Mouse (Mus musculus): ENCODE measurements around the gene Fos. TPM values are rescaled to one million over a fixed set of nuclear protein-coding genes. Genes with fewer than 3 reads are reported as not detected.
"Not testable (repeated sequence)": the region's sequence is repeated elsewhere in the genome, so short reads cannot be mapped to it uniquely, and the experiment has no call there.

Fos gene
- polyA plus RNA-seq, 1 experiment from 2014 or later, result 3.8 TPM

DNA sequence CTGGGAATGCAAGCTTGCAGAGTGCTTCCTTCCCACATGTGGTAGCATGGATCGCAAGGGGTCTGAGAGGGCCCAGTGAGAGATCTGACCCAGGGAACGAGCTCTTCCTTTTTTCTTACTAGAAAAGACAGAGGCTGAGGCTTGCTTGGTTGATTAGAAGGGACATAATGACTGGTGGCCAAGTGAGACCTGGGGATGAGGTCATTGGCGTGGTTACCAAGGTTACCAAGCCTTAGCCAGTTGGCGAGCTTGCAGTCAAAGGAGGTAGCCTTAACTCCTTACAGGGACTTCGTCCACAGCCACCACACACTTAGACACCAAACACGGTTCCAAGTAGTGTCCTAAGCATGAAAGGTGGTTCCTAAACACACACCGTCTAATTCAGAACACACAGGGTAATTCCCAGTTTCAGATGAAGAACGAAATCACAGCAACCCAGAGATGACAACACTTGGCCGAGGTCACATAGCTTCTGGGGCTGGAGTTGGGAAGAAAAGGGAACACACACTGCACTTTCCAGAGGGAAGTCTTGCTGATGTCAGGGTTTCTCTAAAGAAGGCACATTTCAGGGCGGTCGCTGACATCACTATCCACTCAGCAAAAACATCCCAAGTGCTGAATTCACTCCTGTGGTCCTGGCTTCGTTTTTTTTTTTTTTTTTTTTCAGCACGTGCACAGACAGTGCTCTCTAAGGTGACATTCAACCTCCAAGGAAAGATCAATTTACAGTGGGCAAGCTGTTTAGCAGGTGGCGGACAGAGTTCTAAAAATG lies 49.9 kb downstream of the Fos start:
- Histone ChIP-seq H3K9ac (no peak overlapping the region), H3K4me2 (no peak overlapping the region), H3K4me1 (ENCODE audit: insufficient read depth) (0 out of 2 replicates have a peak, but pooled peaks cover 4% of the 10 kb centered on the region), H3K36me3 (ENCODE audit: insufficient read depth) (no peaks in the 10 kb centered on the region), H3K27ac (ENCODE audit: low read depth) (no peak overlapping the region), H3K4me3 (ENCODE audit: low read depth, low read length) (no peak overlapping the region), H3K27me3 (ENCODE audit: insufficient read depth, low read length) (no peaks in the 10 kb centered on the region), H3K9me3 (ENCODE audit: low read depth, low read length) (no peaks in the 10 kb centered on the region)
- TF ChIP-seq CTCF (IDR thresholded peaks at IDR 0.05; ENCODE audit: low read depth), result no peak
- 52% methylated on average over 14 of the region's 14 CpGs for WGBS
- no peak for ATAC-seq (ENCODE audit: insufficient read depth)
- no peak for DNase-seq

DNA sequence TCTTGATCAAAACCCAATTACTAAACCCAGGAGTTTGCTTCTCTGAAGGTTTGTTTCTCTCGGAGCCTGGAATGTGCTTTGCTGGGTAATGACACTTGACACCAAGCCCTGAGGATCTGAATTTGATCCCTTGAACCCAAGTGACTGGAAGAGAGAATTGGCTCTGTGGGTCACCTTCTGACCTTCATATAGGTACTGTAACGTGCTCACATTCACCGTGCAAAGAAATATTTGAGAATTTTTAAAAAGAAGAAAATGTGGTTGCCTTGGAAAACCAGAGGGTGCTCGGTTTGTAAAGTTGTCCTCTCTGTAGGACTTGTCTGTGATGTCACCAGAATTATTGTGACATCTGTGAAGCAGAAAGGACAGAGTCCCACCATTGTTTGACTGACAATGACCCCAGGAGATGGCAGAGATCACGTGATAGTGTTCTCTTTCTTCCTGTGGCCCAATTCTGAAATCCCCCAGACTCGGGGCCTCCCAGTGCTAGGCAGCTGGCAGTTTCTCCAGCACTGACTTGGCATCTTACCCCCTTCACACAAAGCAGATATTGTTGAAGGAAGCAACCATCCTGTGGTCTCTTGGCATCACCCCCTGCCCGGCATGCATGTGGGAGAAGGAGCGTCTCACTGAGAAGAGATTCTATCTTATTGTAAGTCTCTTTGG lies 50.6 kb downstream of the Fos start:
- ATAC-seq (ENCODE audit: insufficient read depth), result no peak
- DNase-seq, result no peak
- Histone ChIP-seq H3K27ac (ENCODE audit: low read depth) (no peak overlapping the region), H3K4me2 (no peak overlapping the region), H3K4me1 (ENCODE audit: insufficient read depth) (0 out of 2 replicates have a peak, but pooled peaks cover 4% of the 10 kb centered on the region), H3K36me3 (ENCODE audit: insufficient read depth) (no peaks in the 10 kb centered on the region), H3K9me3 (ENCODE audit: low read depth, low read length) (no peaks in the 10 kb centered on the region), H3K9ac (no peak overlapping the region), H3K27me3 (ENCODE audit: insufficient read depth, low read length) (no peaks in the 10 kb centered on the region), H3K4me3 (ENCODE audit: low read depth, low read length) (no peak overlapping the region)
- TF ChIP-seq CTCF (IDR thresholded peaks at IDR 0.05; ENCODE audit: low read depth), result no peak
- WGBS, result 49% methylated on average over 8 of the region's 8 CpGs

DNA sequence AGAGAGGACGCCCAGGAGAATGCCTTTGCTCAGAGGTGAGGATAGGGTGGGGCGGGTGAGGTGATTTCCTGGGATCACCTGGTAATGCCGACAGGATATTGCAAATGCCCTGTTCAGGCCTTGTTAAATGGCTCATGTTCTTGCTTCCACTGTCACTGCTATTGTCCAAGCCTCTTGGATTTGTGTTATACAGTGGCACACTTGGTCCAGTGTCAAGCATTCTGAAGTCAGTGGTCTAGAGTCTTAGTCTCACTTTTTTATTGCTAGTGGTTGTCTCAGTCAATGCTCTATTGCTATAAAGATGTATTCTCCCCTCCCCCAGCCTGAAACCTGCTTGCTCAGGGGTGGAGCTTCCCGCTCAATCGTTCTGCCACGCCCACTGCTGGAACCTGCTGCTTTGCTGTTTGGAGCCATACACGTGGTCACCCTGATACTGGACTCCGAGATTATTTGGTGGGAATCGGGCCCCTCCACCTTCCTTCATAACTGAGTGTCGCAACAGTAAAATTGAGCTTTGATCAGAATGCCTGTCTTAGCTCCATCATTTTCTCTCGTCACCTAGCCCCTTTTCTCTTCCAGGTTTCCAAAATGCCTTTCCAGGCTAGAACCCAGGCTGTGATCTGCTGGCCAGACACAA lies 51.3 kb downstream of the Fos start:
- not testable (repeated sequence) for H3K4me3 ChIP-seq (ENCODE audit: low read depth, low read length)
- WGBS, result 68% methylated on average over 11 of the region's 11 CpGs

More for the DNA sequence above, 51.3 kb downstream of the Fos start:
- ATAC-seq (ENCODE audit: insufficient read depth); H3K27me3 ChIP-seq (ENCODE audit: insufficient read depth, low read length); DNase-seq; H3K4me2 ChIP-seq; H3K27ac ChIP-seq (ENCODE audit: low read depth); H3K36me3 ChIP-seq (ENCODE audit: insufficient read depth); H3K4me1 ChIP-seq (ENCODE audit: insufficient read depth); H3K9ac ChIP-seq; H3K9me3 ChIP-seq (ENCODE audit: low read depth, low read length): not testable (repeated sequence)

Other genes starting within 250 kb of the Fos start
- gene Mlh3, start 203.3 kb upstream of the Fos start, polyA plus RNA-seq (2014; fragmentation: Nextera tagmentation; extraction: Ambion mirVana), result 8.8 and 10.2 TPM in 2 replicates
- 37.6 and 42.7 TPM in 2 replicates for gene Acyp1, start 185.5 kb upstream of the Fos start, polyA plus RNA-seq (2014; fragmentation: Nextera tagmentation; extraction: Ambion mirVana)
- 0.93 and 1.1 TPM in 2 replicates for gene Zc2hc1c, start 185.3 kb upstream of the Fos start, polyA plus RNA-seq (2014; fragmentation: Nextera tagmentation; extraction: Ambion mirVana)
- 17.2 and 18.2 TPM in 2 replicates for gene Nek9, start 134.5 kb upstream of the Fos start, polyA plus RNA-seq (2014; fragmentation: Nextera tagmentation; extraction: Ambion mirVana)
- gene Tmed10, start 99.0 kb upstream of the Fos start, polyA plus RNA-seq (2014; fragmentation: Nextera tagmentation; extraction: Ambion mirVana), result 333 and 344 TPM in 2 replicates
- 1.3 and 2.2 TPM in 2 replicates for gene Jdp2, start 125.1 kb downstream of the Fos start, polyA plus RNA-seq (2014; fragmentation: Nextera tagmentation; extraction: Ambion mirVana)
- gene Batf, start 212.8 kb downstream of the Fos start, polyA plus RNA-seq (2014; fragmentation: Nextera tagmentation; extraction: Ambion mirVana), result 2.5 and 2.7 TPM in 2 replicates